Mouse (Mus musculus) forebrain, embryonic 15.5 days (tissue): ENCODE measurements around the gene Pqlc2. TPM values are rescaled to one million over a fixed set of nuclear protein-coding genes. Genes with fewer than 3 reads are reported as not detected.

Source experiments
- microRNA-seq: library from miRNA; unstranded; fragments of <30 nt; microRNA quantifications from one replicate; pipeline ENCODE4, GENCODE M21; 2016
- polyA plus RNA-seq: library from polyadenylated mRNA; unstranded; fragments of >200 nt; fragmentation: Nextera tagmentation; extraction: Ambion mirVana; gene quantifications from 2 replicates; pipeline ENCODE4 v1.2.1, GENCODE M21; 2015

Pqlc2 gene
- polyA plus RNA-seq, 1 experiment from 2014 or later: 10.6 TPM

Small RNAs within 50 kb of the gene (microRNA-seq; reads per million reads assigned to microRNA genes)
- gene Gm24245 (0.88 reads per million), gene Gm25732 (1.1 reads per million)

Other genes starting within 250 kb of the Pqlc2 start
- gene Htr6, start 235.1 kb downstream of the Pqlc2 start, polyA plus RNA-seq: 0.28 and 0.37 TPM in 2 replicates
- 23.5 and 24.6 TPM in 2 replicates for gene Nbl1, start 217.7 kb downstream of the Pqlc2 start, polyA plus RNA-seq
- 390 and 438 TPM in 2 replicates for gene Minos1, start 179.6 kb downstream of the Pqlc2 start, polyA plus RNA-seq
- gene Capzb, start 117.8 kb downstream of the Pqlc2 start, polyA plus RNA-seq: 312 and 323 TPM in 2 replicates
- gene Akr7a5, start within 50 bp of the Pqlc2 start, polyA plus RNA-seq: 57.3 and 60.2 TPM in 2 replicates
- 109 and 115 TPM in 2 replicates for gene Mrto4, start 41.9 kb upstream of the Pqlc2 start, polyA plus RNA-seq
- gene Emc1, start 41.9 kb upstream of the Pqlc2 start, polyA plus RNA-seq: 37.9 and 38.8 TPM in 2 replicates
- 79.5 and 85.6 TPM in 2 replicates for gene Ubr4, start 41.9 kb upstream of the Pqlc2 start, polyA plus RNA-seq
- gene Iffo2, start 219.8 kb upstream of the Pqlc2 start, polyA plus RNA-seq: 4.6 and 5.7 TPM in 2 replicates